Mouse (Mus musculus): ENCODE measurements around the gene 1110008L16Rik.
A peak's percentile ranks its signal among the peaks of the same experiment; 100 is the strongest.
"Not testable (repeated sequence)": the region's sequence is repeated elsewhere in the genome, so short reads cannot be mapped to it uniquely, and the experiment has no call there.

The 1110008L16Rik gene

DNA sequence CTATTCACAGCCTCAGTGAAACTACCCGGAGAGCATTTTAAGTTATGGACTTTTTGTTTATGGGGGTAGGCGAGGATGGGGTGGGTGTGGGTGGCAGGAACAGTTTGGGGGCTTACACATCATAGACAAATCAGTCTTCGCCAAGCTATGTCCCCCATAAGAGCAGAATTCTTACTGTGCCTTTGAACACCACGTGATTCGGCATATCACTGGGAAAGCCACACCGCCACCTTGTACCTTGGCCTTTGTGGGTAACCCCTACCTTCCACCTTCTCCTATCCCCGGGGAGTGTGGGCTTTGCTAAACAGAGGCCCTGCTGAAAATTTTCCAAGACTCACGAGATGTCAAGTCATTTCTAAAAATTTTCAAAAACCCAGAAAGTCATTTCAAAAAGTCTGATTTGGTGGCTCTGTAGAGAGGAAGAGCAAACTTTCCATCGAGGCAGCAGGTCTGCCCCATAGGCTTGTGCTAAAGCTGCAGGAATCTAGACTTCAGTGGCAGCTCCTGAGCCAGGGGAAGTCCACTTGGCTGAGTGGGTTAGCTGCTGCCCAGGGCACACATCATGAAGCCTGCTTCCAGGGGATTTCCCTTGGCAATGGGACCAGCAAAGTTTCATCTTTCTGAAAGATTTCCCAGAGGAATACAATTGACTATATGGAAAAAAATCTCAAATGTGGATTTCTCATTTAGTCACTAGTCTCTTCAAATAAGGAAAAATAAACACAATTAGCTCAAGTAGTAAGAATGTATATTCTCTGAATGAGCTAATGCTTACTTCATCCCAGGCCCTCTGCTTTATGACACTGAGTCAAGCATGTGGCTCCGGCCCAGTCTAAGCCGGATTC lies 93.6 kb downstream of the 1110008L16Rik start:
- DNase-seq: no peak

DNA sequence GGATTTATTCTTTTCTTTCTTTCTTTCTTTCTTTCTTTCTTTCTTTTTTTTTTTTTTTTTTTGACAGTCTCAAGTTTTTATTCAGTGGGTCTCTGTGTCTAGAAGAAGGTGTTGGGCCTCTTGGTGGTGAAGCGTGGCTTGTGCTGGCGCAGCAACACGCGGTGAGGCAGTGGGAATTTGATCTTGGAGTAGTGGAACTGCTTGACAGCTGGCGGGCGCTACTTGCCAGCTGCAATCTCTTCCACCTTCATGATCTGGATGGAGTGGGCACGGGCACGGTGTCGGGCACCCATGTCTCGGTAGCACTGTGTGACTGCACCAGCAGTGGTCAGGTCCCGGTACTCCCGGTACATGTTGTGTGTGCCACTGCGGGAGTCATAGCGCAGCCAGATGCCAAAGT lies 96.2 kb downstream of the 1110008L16Rik start:
- not testable (repeated sequence) for DNase-seq

DNA sequence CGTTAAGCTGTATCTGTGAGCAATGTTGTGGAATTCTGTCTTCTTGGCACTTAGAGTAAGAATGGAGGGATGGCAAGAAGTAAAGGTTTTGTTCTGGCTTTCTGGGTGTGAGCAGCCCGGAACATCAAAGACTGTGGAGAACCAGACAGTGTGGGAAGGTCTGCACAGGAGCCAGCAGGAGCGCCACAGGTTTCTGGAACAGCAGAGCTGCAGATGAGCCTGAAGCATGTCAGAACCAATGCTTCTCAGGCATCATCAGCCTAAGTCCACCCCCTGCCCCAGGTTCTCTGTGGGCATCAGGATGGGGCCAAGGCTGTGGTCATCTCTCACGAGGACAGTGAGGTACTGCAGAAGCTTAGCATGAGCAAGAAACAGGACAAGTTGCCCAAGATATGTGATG lies 97.2 kb downstream of the 1110008L16Rik start:
- no peak for DNase-seq

GRCm38 (mm10) chr12:55397544-55398239 lies 98.3 kb downstream of the 1110008L16Rik start:
- no peak for DNase-seq

- peak; percentile 87 to 93 for DNase-seq
Measured at GRCm38 (mm10) chr12:55398240-55399127, 99.1 kb downstream of the 1110008L16Rik start.

DNA sequence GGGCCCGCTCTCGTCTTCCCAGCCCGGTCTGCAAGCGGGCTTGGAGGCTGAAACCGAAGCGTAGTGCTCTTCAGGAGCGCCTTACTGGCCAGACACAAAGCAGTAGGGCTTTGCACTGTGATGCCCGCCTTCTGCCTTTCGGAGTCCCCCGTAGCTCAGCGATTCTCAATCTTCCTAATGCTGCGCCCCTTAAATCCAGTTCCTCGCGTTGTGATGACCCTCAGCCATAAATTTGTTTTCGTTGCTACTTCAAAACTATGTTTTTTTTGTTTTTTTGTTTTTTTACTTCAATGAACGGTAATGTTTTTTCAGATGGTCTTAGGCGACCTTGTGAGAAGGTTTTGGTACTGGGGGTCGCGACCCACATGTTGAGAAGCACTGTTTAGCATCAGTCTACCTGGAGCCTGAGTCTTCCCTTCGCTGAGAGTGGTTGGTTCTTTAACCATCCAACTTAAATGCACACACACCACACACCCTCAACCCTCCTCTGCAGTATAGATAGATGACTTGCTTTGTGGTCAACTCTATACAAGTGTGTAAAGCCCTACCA lies 99.8 kb downstream of the 1110008L16Rik start:
- DNase-seq: no peak

DNA sequence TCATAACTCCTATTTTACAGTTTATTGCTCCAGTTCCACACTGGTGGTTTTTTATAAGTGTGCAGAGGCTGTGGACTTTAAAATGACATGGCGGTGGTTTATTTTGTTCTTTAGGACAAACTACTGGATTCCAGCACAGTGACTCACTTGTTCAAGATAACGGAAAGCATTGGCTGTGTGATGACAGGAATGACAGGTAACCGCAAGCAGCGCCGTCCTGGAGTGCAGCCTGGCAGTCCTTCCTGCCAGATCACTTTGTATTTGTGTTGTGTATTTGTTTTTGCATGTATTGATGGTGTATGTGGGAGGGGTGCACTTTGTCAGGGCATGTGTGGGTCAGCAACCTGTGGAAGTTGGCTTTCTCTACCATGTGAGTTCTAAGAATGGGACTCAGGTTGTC lies 108.5 kb downstream of the 1110008L16Rik start:
- no peak for DNase-seq

DNA sequence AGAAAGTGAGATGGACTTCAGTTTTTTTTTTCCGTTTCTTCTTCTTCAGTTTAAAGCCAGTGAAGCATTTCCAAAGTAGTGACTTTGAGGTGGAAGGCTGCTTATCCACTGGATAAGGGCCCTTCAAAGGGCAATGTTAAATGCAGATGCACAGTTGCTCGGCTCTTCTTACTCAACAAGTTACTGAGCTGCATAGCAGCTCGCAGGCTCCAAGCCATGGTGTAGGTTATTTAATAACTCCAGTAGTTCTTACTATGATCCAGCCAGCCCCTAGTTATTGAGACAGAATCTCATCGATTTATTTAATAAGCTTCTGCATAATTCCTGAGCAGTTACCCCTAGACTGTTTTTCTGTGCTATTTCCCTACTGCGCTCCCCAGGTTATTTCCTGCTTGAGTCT lies 115.9 kb downstream of the 1110008L16Rik start:
- DNase-seq: no peak

GRCm38 (mm10) chr12:55415762-55416161 lies 116.4 kb downstream of the 1110008L16Rik start:
- DNase-seq: no peak

DNA sequence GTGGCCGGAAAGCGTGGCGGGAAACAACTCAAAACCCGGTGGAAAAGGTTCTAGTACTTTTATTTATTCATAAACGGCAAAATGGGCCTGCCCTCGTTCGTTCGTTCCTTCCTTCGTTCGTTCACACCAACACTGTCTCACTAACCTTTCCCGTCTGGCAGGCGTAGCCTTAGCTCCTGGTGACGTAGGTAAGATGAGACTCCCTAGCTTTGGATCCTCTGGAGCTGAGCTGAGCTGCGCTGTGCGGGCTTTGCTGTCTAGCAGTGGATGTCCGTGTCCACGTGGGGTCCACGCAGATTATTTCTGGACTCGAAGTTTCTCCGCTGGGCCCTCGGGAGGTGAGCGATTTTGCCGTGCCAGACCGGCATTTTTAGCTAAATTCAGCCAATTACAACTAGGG lies 120.8 kb downstream of the 1110008L16Rik start:
- DNase-seq: no peak

- DNase-seq: peak; percentile 37 to 58
Measured at GRCm38 (mm10) chr12:55422057-55422456, 122.7 kb downstream of the 1110008L16Rik start.

GRCm38 (mm10) chr12:55426300-55426699 lies 126.9 kb downstream of the 1110008L16Rik start:
- no peak for DNase-seq

DNA sequence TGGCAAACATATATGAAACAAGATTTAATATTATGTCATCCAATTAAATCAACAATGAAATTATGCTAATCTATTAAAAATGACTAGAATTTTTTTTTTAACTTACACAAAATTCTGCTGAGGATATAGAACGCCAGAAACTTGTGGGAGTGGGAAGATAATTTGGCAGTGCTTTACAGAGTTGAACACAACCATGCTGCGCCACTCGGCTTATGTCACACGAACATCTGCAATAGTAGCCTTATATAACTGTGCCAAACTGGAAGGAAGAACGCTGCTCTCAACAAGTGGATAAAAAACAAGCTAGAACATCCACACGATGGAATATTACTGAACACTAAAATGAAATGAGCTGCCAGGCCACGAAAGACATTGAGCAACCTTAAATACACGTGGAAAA lies 129.8 kb downstream of the 1110008L16Rik start:
- no peak for DNase-seq

DNA sequence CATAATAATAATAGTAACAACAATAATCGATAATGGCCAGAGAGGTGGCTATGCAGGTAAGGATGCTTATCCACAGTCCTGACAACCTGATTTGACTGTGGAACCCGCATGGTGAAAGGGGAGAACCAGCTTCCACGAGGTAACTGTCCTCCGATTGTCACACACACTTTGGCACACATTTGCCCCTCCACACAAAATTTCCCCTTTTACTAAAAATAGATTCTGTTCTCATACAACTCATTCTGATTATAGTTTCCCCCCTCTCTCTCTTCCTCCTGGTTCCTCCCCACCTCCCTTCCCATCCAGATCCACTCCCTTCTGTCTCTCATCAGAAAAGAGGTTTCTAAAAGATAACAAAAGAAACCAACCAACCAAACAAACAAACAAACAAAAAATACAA lies 130.6 kb downstream of the 1110008L16Rik start:
- DNase-seq: no peak

All from thymus, postnatal 36 days (tissue).